In the genomic region with DNA sequence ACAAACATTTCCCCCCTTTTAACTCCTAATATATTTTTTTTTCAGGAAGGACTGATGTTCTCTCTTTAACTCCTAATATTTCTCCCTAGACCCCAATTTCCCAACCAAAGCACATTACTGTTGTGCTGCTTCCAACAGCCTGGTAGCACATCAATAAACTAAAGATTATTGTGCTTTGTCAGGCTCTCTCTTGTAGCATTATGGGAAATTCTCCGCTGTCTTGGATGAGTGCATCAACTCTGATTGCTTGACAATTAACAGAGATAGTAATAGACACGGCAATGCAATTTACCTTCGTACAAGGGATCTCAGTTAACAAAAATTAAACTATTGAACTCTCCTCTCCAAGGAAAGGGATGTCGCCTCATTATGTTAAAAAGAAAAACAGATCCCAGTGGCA, we compare ENCODE assay signal across 18 mouse cellular contexts.
DNase-seq lines count a peak whose midpoint lies in the region; ATAC-seq and TF ChIP-seq lines count a peak whose summit lies in the region.
"Had no signal": no experiment of that assay in that cellular context is flagged by ENCODE, and none has a peak within 500 bp of the region (broad histone marks: within the 10 kb centered on the region; RNA-seq: fewer than 3 reads in every experiment).

No protein-coding gene starts in this region.

- no peak overlapping the region for H3K4me2 ChIP-seq in kidney, embryonic 15.5 days
- peak overlapping the region; percentile 18; the same call in 1 of the 2 replicates for H3K4me2 ChIP-seq in neural tube, embryonic 13.5 days
- H3K4me2 ChIP-seq in neural tube, embryonic 15.5 days: no peak overlapping the region; the same call in 1 of the 2 replicates
- H3K4me2 ChIP-seq: embryonic facial prominence, embryonic 12.5 days; forebrain, embryonic 13.5 days; forebrain, embryonic 15.5 days had no signal

- H3K9ac ChIP-seq in kidney, embryonic 15.5 days: no peak overlapping the region
- H3K9ac ChIP-seq in neural tube, embryonic 13.5 days: no peak overlapping the region
- no peak overlapping the region for H3K9ac ChIP-seq in neural tube, embryonic 15.5 days (replicated peaks)
- H3K9ac ChIP-seq: embryonic facial prominence, embryonic 12.5 days; forebrain, embryonic 13.5 days; forebrain, embryonic 15.5 days had no signal

- TF ChIP-seq POLR2A in kidney, adult 2 months (IDR thresholded peaks at IDR 0.05; ENCODE audit: low read depth, low read length): no peak

- no peaks in the 10 kb centered on the region for H3K36me3 ChIP-seq in kidney, embryonic 15.5 days
- H3K36me3 ChIP-seq in kidney, adult 2 months (ENCODE audit: control insufficient read depth, insufficient read depth, low read length): no peaks in the 10 kb centered on the region
- no peaks in the 10 kb centered on the region for H3K36me3 ChIP-seq in neural tube, embryonic 13.5 days
- H3K36me3 ChIP-seq in neural tube, embryonic 15.5 days: no peaks in the 10 kb centered on the region
- H3K36me3 ChIP-seq: embryonic facial prominence, embryonic 10.5 days; embryonic facial prominence, embryonic 12.5 days; forebrain, embryonic 15.5 days had no signal

- H3K27ac ChIP-seq in kidney, embryonic 15.5 days: 0 out of 2 replicates have a peak overlapping the region, but pooled peaks have one; percentile 25
- no peak overlapping the region for H3K27ac ChIP-seq in kidney, adult 2 months (ENCODE audit: insufficient read depth, low read depth, low read length)
- H3K27ac ChIP-seq in neural tube, embryonic 13.5 days (replicated peaks): peak overlapping the region; percentile 72; the same call in 1 of the 2 replicates
- peak overlapping the region; percentile 29; the same call in 1 of the 2 replicates for H3K27ac ChIP-seq in neural tube, embryonic 15.5 days (replicated peaks)
- H3K27ac ChIP-seq: embryonic facial prominence, embryonic 10.5 days; embryonic facial prominence, embryonic 12.5 days; forebrain, embryonic 13.5 days; forebrain, embryonic 15.5 days had no signal

- ATAC-seq in kidney, embryonic 15.5 days (replicated peaks; ENCODE audit: low FRiP score): no peak
- peak; percentile 79 for ATAC-seq in neural tube, embryonic 13.5 days (ENCODE audit: low read depth)
- ATAC-seq in neural tube, embryonic 15.5 days (ENCODE audit: low FRiP score): peak; percentile 72; the same call in 1 of the 2 replicates
- ATAC-seq: forebrain, embryonic 13.5 days; forebrain, embryonic 15.5 days had no signal

- H3K4me3 ChIP-seq in kidney, embryonic 15.5 days (replicated peaks): no peak overlapping the region
- no peak overlapping the region for H3K4me3 ChIP-seq in kidney, adult 2 months (ENCODE audit: insufficient read depth, low read depth, low read length)
- no peak overlapping the region for H3K4me3 ChIP-seq in neural tube, embryonic 13.5 days
- no peak overlapping the region for H3K4me3 ChIP-seq in neural tube, embryonic 15.5 days (replicated peaks)
- H3K4me3 ChIP-seq: embryonic facial prominence, embryonic 10.5 days; embryonic facial prominence, embryonic 12.5 days; forebrain, embryonic 13.5 days; forebrain, embryonic 15.5 days had no signal

- no peaks in the 10 kb centered on the region for H3K9me3 ChIP-seq in kidney, embryonic 15.5 days (replicated peaks)
- no peaks in the 10 kb centered on the region for H3K9me3 ChIP-seq in neural tube, embryonic 13.5 days
- no peaks in the 10 kb centered on the region for H3K9me3 ChIP-seq in neural tube, embryonic 15.5 days (replicated peaks)
- H3K9me3 ChIP-seq: embryonic facial prominence, embryonic 10.5 days; embryonic facial prominence, embryonic 12.5 days; forebrain, embryonic 13.5 days; forebrain, embryonic 15.5 days had no signal

- WGBS in kidney, embryonic 15.5 days: 39% methylated on average over 4 of the region's 4 CpGs
- 80% methylated on average over 4 of the region's 4 CpGs for WGBS in kidney, adult 2 months
- WGBS in neural tube, embryonic 13.5 days: 35% methylated on average over 4 of the region's 4 CpGs
- 20% methylated on average over 4 of the region's 4 CpGs for WGBS in neural tube, embryonic 15.5 days

- TF ChIP-seq CTCF in kidney, adult 2 months (conservative IDR thresholded peaks at IDR 0.05; ENCODE audit: insufficient read depth, insufficient read length, low read depth, low read length): no peak

- H3K4me1 ChIP-seq in kidney, embryonic 15.5 days: peaks cover 23% of the 10 kb centered on the region
- H3K4me1 ChIP-seq in kidney, adult 2 months (ENCODE audit: control insufficient read depth, insufficient read depth, low read length): peaks cover 5% of the 10 kb centered on the region; the same call in 1 of the 2 replicates
- H3K4me1 ChIP-seq in neural tube, embryonic 13.5 days (replicated peaks): peaks cover 23% of the 10 kb centered on the region
- peaks cover 9% of the 10 kb centered on the region for H3K4me1 ChIP-seq in neural tube, embryonic 15.5 days
- H3K4me1 ChIP-seq: embryonic facial prominence, embryonic 12.5 days; forebrain, embryonic 13.5 days; forebrain, embryonic 15.5 days had no signal

- H3K27me3 ChIP-seq in kidney, embryonic 15.5 days: no peaks in the 10 kb centered on the region
- no peaks in the 10 kb centered on the region for H3K27me3 ChIP-seq in kidney, adult 2 months (replicated peaks; ENCODE audit: control insufficient read depth, insufficient read depth, low read length)
- H3K27me3 ChIP-seq in neural tube, embryonic 13.5 days: no peaks in the 10 kb centered on the region
- no peaks in the 10 kb centered on the region for H3K27me3 ChIP-seq in neural tube, embryonic 15.5 days (replicated peaks)
- H3K27me3 ChIP-seq: embryonic facial prominence, embryonic 12.5 days; forebrain, embryonic 13.5 days; forebrain, embryonic 15.5 days had no signal

- DNase-seq in kidney, adult 2 months: no peak
- no peak for DNase-seq in neural tube, embryonic 10.5 days (ENCODE audit: extremely low spot score, low spot score)
- DNase-seq in adipocyte (ENCODE audit: low spot score): no peak
- DNase-seq: adrenal gland, adult 8-10 months; adrenal gland, postnatal 14 days; adrenal gland, postnatal 36 days; cerebellum, adult 11-12 months; cerebellum, adult 2 months; cerebellum, adult 9-10 months; cerebellum, postnatal 10 days; cerebellum, postnatal 25 days had no signal
